Mouse (Mus musculus) splenic B cell, adult 2 months (primary cell): ENCODE results near the gene Ccsap.
"Not testable (repeated sequence)": the region's sequence is repeated elsewhere in the genome, so short reads cannot be mapped to it uniquely, and the experiment has no call there.

Source experiments
- DNase-seq: peaks from one replicate; pipeline ENCODE4 v3.0.0-alpha.2; 2011; ENCODE audit warnings: low read depth, low spot score
- H3K27me3 ChIP-seq: 2 replicates; pipeline ENCODE4 v1.6.1; 2012; ENCODE audit warnings: mild to moderate bottlenecking, low read length, moderate library complexity, mixed read lengths; ENCODE audit not compliant: control insufficient read depth, poor library complexity, insufficient read depth, severe bottlenecking
- H3K36me3 ChIP-seq: 2 replicates; pipeline ENCODE4 v1.6.1; 2012; ENCODE audit warnings: mild to moderate bottlenecking, low read length, moderate library complexity, mixed read lengths; ENCODE audit not compliant: control insufficient read depth, poor library complexity, insufficient read depth, severe bottlenecking

The Ccsap gene

GRCm38 (mm10) chr8:123812227-123812626 is 47.8 kb downstream of the Ccsap start:
- no peaks in the 10 kb centered on the region for H3K36me3 ChIP-seq
- H3K27me3 ChIP-seq: no peaks in the 10 kb centered on the region
- no peak for DNase-seq

- DNase-seq, H3K27me3 ChIP-seq, H3K36me3 ChIP-seq: not testable (repeated sequence)
Observed at GRCm38 (mm10) chr8:123809342-123809741, 50.7 kb downstream of the Ccsap start.

- no peak for DNase-seq
- H3K36me3 ChIP-seq: no peaks in the 10 kb centered on the region
- no peaks in the 10 kb centered on the region for H3K27me3 ChIP-seq
Observed at GRCm38 (mm10) chr8:123808671-123809070, 51.3 kb downstream of the Ccsap start.

DNA sequence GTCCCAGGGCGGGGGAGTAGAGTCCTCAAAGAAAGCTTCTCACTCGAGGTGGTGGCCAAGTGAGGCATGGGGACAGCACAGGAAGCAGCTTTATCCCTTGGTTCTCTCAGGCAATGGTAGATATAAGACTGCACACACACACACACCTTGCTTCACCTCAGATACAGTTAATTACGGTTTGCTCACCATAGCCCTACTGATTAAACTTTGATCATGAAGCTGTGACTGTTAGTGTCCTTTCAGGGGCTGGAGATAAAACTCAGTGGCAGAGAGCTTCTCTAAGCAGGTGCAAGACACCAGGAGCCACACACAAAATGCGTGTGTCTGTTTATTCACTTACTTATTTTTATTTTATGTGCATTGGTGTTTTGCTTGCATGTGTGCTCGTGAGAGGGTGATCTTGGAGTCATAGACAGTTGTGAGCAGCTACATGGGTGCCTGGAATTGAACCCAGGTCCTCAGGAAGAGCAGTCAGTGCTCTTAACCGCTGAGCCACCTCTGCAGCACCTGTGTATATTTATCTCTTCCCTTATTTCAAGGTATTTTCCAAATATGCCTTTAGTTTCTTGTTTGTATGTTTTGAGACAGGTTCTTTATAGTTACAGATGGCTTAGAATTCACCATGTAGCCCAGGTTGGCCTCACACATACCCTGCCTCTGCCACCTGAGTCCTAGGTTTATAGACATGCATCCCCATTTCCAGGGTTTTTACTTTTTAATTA is 52.0 kb downstream of the Ccsap start:
- DNase-seq: no peak
- Histone ChIP-seq H3K36me3 (no peaks in the 10 kb centered on the region), H3K27me3 (no peaks in the 10 kb centered on the region)

- no peaks in the 10 kb centered on the region for H3K27me3 ChIP-seq
- DNase-seq: no peak
- H3K36me3 ChIP-seq: no peaks in the 10 kb centered on the region
Observed at GRCm38 (mm10) chr8:123807024-123807431, 53.0 kb downstream of the Ccsap start.

- H3K36me3 ChIP-seq: no peaks in the 10 kb centered on the region
- DNase-seq: no peak
Observed at GRCm38 (mm10) chr8:123806374-123806935, 53.6 kb downstream of the Ccsap start.

DNA sequence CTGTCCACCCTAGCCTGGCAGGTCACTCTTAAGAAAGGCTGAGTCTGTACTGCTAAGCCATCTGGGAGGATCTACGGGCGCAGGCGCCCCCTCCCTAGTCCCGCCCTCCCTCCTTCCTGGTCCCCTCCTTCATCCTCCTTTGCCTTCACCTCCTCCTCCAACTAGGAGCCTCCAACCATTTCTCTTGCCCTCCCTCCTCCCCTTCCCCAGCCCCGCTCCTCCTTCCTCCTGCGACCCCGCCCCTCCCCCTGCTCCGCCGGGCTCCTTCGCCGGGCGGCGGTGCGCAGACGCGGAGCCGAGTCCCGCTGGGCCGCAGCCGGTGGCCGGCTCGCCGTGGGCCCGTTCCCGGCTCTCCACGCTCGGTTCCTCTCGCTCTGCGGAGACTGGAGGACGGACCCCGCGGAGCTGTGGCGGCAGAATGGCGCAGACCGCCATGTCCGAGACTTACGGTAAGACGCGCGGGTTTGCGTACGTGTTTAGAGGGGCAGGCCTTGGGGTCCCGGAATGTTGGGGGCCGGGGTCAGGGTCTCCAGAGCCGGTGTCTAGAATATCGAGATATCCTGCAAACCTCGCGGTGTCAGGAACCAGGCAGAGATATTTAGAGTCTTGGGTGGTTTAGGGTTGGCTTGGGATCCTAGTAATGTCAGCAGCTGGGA is 54.2 kb downstream of the Ccsap start, which contains the start of gene Rab4a:
Rab4a (plus strand) TSS at position 268 of the 656 bp plus-strand sequence.
- DNase-seq: no peak
- Histone ChIP-seq H3K27me3 (no peaks in the 10 kb centered on the region), H3K36me3 (no peaks in the 10 kb centered on the region)

More at GRCm38 (mm10) chr8:123806374-123806935, 53.6 kb downstream of the Ccsap start:
- H3K27me3 ChIP-seq: no peaks in the 10 kb centered on the region

DNA sequence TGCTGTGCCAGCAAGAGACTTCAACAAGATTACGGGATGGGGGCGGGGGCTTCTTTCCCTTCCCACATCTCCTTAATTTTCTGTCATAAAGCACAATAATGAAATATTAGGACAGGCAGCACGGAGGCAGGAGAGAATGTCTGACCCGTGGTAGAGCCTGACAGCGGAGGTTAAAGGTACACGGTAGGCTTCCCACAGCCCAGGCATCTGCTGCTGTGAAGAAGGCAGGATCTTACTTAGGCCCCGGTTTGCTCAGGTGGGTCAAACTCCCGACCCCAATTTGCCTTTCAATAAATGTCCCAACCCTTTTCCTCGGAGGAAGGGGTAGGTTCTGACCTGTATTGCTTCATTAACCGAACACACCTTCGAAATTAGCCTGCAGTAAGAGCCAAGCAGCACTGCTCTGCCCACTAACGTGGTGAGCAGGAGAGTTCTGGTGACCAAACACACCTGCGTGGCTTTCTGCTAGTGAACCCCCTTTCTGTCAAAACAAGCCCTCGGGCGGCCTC is 54.7 kb downstream of the Ccsap start:
- DNase-seq: no peak
- H3K27me3 ChIP-seq: no peaks in the 10 kb centered on the region
- no peaks in the 10 kb centered on the region for H3K36me3 ChIP-seq

DNA sequence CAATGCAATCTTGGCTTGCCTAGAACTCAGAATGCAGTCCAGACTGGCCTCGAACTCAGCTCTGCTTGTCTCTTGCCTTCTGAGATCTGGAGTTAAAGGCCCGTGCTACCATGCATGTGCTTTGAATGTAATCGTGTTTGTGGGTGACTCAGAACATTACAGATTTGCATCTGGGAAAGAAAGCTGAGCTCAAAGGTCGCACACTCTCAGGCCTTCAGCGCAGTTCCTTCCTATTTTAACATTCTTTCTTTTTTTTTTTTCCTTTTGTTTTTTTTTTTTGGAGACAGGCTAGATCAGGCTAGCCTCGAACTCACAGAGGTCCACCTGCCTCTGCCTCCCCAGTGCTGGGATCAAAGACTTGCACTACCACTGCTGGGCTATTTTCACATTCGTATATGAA is 55.4 kb downstream of the Ccsap start:
- H3K27me3 ChIP-seq: no peaks in the 10 kb centered on the region
- no peak for DNase-seq
- no peaks in the 10 kb centered on the region for H3K36me3 ChIP-seq

GRCm38 (mm10) chr8:123803639-123804038 is 56.4 kb downstream of the Ccsap start:
- no peak for DNase-seq
- no peaks in the 10 kb centered on the region for H3K27me3 ChIP-seq

DNA sequence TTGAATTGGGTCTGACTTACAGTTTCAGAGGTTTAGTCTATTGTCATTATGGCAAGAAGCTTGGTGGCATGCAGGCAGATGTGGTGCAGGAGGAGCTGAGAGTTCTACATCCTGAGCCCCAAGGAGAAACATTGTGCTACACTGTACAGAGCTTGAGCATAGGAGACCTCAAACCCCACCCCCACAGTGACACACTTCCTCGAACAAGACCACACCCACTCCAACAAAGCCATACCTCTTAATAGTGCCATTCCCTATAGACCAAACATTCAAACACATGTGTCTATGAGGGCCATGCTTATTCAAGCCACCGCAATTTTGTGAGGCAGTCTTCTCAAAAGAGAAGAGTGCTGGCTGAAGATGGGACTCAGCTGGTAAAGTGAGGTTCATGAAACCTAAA is 58.5 kb downstream of the Ccsap start:
- Histone ChIP-seq H3K36me3 (no peaks in the 10 kb centered on the region), H3K27me3 (no peaks in the 10 kb centered on the region)
- no peak for DNase-seq

More at GRCm38 (mm10) chr8:123803639-123804038, 56.4 kb downstream of the Ccsap start:
- H3K36me3 ChIP-seq: no peaks in the 10 kb centered on the region

GRCm38 (mm10) chr8:123800867-123801266 is 59.1 kb downstream of the Ccsap start:
- Histone ChIP-seq H3K27me3 (no peaks in the 10 kb centered on the region), H3K36me3 (no peaks in the 10 kb centered on the region)
- DNase-seq: no peak

GRCm38 (mm10) chr8:123799885-123800284 is 60.1 kb downstream of the Ccsap start:
- H3K36me3 ChIP-seq: no peaks in the 10 kb centered on the region
- no peak for DNase-seq

GRCm38 (mm10) chr8:123799434-123799833 is 60.6 kb downstream of the Ccsap start:
- DNase-seq: no peak
- Histone ChIP-seq H3K27me3 (no peaks in the 10 kb centered on the region), H3K36me3 (no peaks in the 10 kb centered on the region)

More at GRCm38 (mm10) chr8:123799885-123800284, 60.1 kb downstream of the Ccsap start:
- no peaks in the 10 kb centered on the region for H3K27me3 ChIP-seq

DNA sequence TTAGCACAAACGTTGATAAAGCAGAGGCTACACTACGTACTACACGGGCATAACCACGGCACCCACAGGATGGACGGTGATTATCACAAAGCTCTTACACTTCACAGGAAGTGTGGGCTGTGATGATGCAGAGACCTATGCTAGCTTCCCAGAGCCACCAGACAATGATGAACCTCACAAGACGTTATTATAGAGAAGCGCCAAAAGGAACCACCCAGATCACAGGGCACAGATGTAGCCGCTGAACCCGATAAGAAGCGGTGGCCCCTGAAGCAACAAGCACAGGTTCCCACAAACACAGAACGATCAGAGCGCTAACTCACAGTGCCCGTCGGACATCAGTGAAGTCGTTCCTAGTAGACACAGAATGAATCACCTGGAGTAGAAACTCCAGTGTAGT is 62.1 kb downstream of the Ccsap start:
- DNase-seq: no peak
- H3K27me3 ChIP-seq: no peaks in the 10 kb centered on the region

More for the DNA sequence above, 62.1 kb downstream of the Ccsap start:
- no peaks in the 10 kb centered on the region for H3K36me3 ChIP-seq
